Mouse (Mus musculus) ES-CJ7 (cell line): ENCODE results near the gene Hist1h2be.

ENCODE experiments used
- DNase-seq: peaks from one replicate; pipeline ENCODE4 v3.0.0; 2011; ENCODE audit warnings: low read depth, low spot score

Gene Hist1h2be

DNA sequence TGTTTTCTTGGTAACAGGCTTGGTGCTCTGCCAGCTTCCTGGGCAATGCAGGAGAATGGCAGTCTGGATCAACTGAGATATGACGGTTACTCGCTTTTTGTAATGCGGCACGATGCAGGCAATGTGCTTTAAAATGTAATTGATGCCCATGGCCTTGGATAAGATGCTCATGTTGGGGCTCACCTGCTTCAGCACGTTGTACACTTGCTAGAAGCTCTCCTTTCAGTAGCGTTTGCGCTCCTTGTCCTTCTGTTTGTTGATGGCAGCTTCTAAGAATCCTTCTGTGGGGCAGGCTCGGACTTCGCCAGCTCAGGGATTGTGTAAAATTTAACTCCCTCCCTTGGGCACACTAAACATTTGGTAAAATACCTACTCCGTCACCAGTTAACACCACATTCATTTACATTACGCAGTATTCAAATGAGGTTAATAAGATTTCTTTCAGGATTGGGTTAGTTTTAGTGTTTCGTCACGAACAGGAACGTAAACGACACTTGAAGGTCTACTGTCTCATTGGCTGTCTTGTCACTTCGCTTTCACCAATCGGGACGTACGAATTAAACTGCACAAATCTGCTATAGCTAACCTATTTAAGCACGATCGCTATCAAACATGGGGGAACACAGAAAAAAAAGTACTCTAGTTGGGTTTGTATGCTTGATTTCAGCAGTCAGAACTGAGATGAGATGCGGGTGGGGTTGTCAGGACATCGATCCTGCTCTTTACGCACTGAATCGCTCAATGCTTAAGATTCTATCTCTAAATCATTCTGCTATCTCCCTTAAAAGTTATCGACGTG lies at the start of gene Hist1h2be:
Hist1h2be (minus strand) TSS at position 392 of the 799 bp plus-strand sequence.
- peak; percentile 97 for DNase-seq

DNA sequence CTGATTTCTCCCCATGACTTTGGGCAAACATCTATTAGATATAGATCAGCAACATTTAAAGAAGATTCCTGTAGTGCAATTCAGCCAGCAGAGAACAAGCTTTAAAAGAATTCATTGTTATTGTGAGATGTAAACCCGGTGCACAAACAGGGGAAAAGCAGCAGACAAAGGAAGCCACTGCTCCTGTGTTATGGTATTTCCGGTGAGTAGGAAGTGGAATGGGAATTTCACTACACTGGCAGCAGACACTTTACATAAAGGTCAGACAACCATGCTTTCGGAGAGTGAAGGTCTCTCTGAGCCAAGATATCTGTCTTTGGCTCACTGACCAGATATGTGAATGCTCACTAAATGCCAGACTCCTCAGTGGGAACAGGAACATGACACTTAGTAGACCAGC lies 41.6 kb upstream of the Hist1h2be start:
- DNase-seq, result peak; percentile 28

DNA sequence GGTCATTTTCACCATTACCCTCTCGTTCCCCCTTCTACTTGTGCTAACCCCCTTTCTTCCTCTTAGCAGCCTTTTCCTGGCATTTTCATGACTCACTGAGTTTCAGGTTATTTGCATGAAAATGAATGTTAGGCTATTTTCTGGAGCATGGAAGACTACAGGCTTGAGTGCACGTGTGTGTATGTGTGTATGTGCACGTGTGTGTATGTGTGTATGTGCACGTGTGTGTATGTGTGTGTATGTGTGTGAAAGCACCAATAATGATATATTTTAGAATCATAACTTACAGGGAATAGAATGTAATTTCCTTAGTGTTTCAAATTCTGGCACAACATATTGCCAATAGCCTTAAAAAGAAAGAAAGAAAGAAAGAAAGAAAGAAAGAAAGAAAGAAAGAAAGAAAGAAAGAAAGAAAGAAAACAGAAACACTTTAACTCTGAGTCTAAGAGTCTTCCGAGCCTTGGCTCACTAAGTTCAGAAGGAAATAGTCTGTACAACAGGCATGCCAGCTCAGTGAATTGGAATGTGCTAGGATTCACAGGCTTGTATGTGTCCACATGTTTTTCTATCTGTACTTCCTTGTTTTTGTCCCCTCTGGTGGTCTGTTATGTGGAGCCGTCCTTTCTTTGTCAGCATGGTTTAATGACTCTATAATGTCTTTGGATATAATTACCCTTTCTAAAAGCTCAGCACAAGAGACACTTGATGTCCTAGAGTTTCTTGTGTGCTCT lies 38.9 kb upstream of the Hist1h2be start:
- no peak for DNase-seq

DNA sequence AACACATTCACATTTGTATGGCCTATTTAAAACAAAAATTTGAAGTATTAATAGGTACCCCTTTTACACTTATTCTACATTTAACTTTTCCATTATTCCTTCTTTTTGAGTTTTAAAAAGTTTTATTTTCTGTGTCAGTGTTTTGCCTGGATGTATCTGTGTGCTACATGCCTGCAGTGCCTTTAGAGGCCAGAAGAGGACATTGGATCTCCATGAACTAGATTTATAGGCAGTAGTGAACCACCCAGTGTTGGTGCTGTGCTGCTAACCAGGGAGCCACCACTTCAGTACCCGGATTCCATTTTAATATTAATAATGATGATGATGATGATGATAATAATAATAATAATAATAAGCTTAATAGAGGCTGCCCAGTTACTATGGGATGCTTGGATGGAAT lies 9.7 kb upstream of the Hist1h2be start:
- peak; percentile 29 for DNase-seq

DNA sequence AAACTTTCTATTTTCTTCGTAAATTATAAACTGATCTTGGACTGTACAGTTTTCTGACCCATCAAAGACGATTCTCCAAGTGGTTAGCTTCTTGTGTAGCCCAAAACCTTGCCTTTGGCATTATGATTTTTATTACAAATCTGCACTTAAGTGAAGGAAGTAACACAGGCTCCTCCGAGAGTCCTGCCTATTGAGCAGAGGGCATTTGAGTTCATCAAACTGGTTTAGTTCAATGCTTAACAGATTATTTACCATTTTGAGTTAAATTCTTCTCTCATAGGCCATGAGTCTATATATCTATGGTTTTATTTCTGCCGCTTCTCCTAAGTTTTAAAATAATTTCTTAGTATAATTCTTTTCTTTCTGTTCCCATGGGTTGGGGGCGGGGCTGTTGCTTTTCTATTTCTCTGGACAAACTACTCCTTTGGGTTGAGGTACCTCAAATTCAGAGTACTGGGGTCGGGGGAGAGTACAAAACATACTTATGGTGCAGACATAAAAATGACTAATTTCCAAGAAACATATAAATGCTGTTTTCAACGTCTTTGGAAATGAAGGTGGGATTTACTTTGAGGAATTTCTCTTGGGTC lies 2.0 kb upstream of the Hist1h2be start:
- DNase-seq, result no peak

DNA sequence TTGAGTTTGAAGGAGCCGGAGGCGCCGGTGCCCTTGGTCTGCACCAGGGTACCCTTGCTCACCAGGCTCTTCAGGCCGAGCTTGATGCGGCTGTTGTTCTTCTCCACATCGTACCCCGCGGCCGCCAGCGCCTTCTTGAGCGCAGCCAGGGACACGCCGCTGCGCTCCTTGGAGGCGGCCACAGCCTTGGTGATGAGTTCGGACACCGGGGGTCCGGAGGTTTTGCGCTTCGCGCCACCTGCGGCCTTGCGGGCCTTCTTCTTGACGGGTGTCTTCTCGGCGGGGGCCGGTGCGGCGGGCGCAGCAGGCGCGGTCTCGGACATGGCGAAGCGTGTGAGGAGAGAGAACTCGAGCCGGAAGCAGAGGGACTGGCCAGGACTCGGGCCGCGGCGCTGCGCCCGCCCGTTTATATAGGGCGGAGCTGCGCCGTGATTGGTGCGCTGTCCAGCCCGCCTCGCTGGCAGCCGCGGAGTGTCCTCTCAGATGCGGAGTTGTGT lies 1.3 kb upstream of the Hist1h2be start, which contains the start of gene Hist1h1e:
Hist1h1e (minus strand) TSS at position 384 of the 497 bp plus-strand sequence.
- DNase-seq, result peak; percentile 75

DNA sequence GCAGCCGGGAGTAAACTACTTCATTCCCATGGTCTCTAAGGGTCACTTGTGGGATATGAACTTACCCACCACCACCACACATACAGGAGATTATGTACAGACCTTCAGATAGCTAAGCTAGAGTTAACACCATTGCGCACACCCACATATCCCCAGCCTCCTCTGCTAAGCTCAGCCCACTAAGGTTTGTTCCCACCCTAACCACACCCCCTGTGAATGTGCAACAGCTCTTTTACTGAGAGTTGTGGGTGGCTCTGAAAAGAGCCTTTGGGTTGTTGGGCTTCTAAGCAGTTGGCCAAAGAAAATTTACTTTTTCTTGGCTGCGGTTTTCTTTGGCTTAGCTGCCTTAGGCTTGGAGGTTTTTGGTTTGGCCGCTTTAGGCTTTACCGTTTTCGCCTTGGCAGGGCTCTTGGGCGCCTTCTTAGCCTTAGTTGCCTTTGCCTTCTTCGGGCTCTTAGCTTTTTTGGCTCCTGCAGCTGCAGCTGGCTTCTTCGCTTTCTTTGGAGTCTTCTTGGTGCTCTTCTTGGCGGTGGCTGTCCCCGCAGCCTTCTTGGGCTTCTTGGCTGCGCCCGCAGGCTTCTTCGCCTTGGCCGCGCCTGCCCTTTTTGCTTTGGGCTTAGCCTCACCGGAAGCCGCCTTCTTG lies 729 bp upstream of the Hist1h2be start:
- DNase-seq, result peak; percentile 94

DNA sequence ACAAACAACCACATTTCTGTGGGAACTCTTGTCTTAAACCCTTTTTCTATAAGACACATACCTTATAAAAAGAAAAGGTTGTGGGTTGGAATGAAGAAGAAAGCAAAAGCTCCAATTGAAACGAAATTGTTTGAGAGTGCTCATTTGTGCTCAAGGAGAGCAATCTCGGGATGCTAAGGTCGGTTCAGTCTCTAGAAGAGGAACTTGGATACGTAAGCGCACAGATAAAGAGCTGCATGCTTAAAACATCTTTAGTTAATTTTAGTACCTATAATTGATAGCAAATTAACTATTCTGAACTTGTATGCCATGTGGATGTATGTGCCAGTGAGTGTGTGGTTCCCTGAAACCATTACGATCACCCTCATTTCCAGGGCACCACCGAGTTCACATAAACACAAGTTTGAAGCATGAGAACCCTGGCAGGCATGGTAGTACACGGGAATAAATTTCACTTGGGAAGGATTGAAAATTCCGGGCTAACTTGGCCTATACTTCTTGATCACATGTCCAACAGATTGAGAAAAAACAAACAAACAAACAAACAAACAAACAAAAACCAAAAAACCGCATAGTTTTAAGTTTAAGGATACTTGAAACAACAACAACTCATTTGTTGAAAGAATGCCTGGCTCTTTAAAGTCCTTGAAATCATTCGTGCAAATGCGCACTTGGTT lies 730 bp downstream of the Hist1h2be start:
- DNase-seq, result no peak

DNA sequence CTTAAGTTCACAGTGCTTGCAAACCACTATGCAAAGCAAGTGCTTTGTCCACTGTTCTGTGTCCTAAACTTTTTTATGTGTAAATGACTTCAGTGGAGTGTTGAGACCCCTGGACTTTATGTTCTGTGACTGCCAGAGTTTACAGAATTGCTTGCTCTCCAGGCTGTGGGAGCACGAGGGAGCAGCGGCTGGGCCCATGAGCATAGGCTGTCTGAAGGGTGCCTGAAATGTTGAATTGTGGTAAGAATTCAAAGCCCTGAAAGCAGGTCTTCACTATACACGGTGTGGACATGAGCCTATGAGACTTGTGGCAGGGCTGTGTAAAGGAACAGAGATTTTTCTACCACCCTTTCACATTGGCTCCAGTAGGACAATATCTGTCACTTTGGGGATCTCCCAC lies 9.3 kb downstream of the Hist1h2be start:
- DNase-seq, result no peak

DNA sequence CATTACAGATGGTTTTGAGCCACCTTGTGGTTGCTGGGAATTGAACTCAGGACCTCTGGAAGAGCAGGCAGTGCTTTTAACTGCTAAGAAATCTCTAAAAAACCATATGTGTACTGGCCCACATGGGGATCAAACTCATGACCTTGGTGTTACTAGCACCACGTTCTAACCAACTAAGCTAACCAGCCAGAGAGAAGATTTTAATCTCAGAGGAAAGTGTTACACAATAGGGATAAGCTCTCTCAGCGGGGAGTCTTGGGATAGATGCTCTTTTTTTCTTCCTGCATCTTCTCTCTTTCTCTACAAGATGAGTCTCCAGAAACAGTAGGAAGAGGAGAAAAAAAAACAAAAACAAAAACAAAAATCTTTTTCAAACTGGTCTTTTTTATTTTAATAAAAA lies 10.5 kb downstream of the Hist1h2be start:
- DNase-seq, result peak; percentile 29

DNA sequence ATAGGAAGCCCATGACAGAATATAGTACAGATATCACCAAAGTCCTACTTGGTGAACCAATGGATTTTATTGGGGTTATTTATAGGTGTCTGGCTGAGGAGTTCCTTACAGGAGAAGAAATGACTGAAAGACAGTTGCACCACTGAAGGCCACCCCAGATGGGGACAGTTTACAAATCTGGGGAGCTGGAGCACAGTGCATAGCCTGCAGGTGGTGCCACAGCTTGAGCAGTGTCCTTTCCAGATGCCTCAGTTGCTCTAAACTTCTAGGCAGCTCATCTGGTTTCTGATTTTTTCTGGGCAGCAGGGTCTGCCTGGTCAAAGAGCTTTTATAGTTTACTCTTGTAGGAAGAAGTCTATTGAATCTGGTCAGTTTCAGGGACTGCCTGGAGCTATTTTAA lies 11.1 kb downstream of the Hist1h2be start:
- DNase-seq, result no peak

DNA sequence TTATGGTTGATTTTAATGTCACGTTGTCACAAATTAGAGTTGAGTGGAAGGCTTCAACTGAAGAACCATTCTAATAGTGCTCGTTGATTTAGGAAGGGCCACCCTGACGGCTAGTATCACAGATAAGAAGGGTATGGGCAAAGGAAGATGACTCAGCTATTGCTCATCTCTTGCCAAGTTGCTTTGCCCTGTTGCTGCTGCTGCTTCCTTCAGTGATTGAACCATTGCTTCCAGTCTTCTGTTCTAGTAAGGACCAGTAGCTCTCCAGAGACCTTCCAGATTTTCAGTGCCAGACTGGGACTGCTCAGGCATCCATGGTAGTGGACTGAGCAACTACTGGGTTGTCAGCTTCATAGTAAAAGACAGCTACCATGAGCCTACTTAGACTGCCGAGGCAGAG lies 11.7 kb downstream of the Hist1h2be start:
- DNase-seq, result no peak

DNA sequence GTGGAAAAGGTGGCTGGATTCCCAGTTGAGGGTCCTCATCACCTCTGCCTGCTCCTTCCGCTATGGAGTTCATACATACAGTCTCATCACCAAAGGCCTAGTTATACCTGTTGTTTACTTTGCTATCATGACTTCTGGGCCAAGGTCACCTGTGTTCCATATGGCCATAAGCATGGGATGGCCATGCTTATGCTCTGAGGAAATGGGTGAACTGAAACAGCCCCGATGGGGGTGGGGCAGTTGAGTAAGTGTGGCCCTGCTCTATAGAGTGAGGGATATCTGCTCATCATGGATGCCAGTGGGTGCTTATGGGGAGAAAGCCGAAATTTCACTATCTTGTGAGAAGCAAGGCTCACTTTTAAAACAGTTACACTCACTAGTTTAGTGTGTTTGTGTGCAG lies 15.9 kb downstream of the Hist1h2be start:
- DNase-seq, result no peak

DNA sequence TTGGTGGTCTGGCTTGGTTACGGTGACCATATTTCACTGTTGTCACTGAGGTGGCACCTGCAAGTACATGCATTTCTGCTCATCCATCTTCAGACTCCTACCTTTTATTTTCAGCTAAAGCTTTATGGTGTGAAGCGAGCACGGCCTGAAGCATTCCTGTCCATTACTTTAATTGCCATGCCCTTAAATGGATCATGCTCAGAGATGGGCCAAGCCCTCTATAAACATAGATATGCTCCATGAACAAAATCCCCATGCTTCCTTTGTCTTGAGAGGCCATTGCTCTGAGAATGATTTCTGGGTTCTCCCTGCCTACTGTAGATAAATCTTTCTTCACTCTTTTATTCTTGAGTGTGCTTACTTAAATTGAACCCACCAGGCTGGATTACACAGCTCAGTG lies 16.5 kb downstream of the Hist1h2be start:
- no peak for DNase-seq

DNA sequence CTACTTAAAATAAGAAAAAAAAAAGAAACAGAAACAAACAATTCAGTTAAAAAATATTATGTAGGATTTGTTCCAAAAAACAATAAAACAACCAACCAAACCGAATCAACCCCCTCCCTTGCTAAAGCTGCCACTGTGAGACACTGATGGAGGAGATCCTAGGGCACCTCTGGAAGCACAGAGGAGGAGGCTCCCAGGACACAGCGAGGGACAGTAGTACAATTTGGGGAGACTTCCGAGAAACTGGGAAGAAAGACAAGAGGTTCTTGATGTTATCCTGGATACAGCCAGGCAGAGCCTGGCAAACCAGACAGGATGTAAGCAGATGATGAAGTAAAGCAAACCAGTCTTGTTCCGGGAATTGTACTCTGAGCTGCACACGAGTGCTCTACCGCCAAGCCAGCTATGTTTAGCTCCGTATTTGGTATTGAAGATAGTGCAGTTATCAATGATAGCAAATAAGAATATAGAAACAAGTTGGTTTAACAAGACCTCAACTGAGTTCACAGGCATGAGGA lies 17.7 kb downstream of the Hist1h2be start:
- DNase-seq, result no peak

DNA sequence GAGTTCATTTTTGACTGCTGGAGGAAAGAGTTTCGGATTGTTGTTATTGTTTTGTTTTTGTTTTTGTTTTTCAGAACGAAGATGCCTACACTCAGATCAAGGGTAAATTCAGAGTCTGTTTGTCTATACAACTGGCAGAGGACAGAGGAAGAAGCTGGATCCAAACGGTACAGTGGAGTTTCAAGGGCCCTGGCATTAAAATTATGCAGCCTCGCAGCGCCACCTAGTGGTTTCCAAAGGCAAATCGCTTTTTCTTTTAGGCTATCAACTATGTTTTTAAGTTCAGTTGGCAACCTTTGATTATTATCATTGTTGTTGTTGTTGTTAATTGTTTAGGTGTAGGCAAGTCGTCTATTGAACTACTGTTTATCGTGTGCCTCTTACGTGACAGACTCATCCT lies 23.0 kb downstream of the Hist1h2be start:
- peak; percentile 79 for DNase-seq

DNA sequence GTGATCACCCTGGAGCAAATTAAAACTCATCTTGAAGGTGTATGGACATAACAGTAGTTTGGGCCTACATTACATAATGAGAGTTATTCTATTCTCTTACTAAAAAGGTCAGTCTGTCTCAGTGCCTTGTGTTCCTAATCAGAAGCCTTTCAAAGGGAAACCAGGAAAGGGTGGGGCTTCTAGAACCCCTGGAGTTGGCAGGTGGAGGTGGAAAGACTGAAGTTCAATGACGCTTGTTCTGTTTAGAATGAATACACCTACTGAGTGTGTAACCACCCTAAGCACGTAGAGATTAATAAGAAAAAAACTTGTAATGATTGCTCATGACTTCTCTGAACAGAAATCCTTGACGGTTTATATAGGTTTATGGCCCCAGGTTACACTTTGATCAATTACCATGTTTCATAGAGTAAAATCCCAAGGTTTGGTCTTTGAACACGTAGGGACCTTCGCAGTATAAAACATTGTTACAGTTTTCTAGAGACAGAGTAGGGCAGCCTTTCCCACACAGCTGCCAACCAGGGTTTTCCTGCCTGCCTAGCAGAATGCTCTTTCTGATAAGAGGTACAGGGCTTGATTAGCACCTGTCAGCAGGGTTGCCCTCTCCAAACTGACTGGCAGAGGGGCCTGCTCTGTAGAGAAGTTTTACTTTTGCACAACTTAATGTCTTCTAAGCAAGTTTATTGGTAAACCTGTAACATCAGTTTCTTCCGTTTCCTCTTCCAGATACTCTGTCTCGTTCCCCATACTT lies 25.1 kb downstream of the Hist1h2be start:
- peak; percentile 77 for DNase-seq

DNA sequence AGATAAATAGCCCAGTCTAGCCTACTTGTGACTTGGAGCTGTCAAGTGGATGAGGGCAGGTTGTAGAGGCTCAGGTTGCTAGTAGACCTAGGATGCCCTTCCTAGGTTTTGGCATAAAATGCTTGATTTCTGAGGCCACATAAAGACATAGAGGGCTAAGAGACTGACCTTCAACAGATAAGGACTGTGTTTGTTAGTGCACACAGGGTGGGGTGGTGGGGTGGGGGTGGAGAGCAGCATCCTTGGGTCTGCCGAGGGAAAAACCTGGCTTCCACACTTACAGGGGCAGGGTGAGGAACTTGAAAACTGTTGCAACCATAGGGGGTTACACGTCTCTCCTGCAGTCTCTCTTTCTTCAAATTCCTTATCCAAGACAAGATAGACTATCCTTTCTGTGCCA lies 25.7 kb downstream of the Hist1h2be start:
- peak; percentile 38 for DNase-seq

DNA sequence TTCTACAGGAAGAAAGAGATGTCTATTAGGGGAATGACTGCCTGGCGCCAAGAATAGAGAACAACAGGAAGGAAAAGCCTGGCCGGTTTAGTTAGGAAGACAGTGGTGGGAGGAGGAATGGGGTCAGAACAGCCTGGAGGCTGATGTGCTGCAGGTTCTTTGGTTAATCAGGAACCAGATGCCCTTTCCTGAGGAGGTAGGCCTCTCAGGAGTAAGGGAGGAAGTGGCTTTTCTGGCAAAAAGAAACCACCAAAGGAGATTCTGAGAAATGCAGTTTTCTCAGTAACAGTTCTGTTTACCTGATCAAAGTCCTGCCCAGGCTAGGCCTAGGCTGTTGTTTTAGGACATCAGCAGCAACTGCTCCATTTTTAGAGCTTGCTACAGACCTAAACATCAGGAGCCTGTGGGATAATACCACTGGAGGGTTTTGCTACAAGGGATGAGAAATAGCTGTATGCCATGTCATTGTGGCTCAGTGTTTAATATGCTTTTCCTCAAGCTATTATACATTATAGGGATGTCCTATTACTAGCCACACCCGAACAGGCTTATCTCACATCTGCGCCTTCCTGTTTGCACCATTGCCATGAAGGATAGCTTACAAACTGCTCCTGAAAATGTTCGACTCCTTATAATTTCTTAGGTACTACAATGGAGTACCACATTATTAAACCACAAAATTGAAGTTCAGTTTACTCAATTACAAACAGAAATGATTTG lies 27.7 kb downstream of the Hist1h2be start:
- DNase-seq, result no peak

DNA sequence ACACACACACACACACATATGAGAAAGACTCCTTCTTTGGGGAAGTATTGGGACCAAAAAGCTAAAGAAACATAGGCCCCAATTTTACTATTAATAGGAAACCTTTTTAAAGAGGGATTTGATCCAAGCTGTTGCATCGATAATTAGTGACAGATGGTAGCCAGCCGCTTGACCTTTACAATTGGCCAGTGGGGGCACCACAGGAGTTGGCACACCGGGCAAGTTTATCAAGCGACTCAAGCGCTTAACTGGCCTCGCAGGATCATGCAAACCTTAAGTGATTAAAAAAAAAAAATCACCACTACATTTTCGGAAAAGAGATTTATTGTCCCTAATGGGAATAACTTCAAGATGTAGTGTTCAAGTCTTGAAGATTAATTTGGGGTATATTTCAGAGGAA lies 28.3 kb downstream of the Hist1h2be start:
- DNase-seq, result no peak
